Mouse (Mus musculus) brown adipose tissue, adult 24 weeks (tissue): ENCODE measurements around the gene Cttnbp2nl. TPM values are rescaled to one million over a fixed set of nuclear protein-coding genes. Genes with fewer than 3 reads are reported as not detected.
A peak's percentile ranks its signal among the peaks of the same experiment; 100 is the strongest.

Experiments used
- H3K27ac ChIP-seq: fragments of 200-500 bp; replicated peaks from 2 replicates; pipeline ENCODE4 v1.5.1; 2012; ENCODE audit warnings: low read depth, mild to moderate bottlenecking, low read length
- H3K4me1 ChIP-seq: fragments of 200-500 bp; 2 replicates; pipeline ENCODE4 v1.6.1; 2012; ENCODE audit warnings: low read length, mixed read lengths; ENCODE audit not compliant: control insufficient read depth, insufficient read depth, insufficient read length
- H3K4me3 ChIP-seq: fragments of 200-500 bp; 2 replicates; pipeline ENCODE4 v1.5.1; 2012; ENCODE audit warnings: low read depth, mild to moderate bottlenecking, low read length, moderate library complexity; ENCODE audit not compliant: insufficient read depth
- polyA plus RNA-seq: library from polyadenylated mRNA; stranded (reverse); fragments of >200 nt; gene quantifications from 2 replicates; pipeline ENCODE4 v1.2.4, GENCODE M21; 2012; ENCODE audit not compliant: missing spikeins, insufficient read depth, insufficient read length

The Cttnbp2nl gene
- polyA plus RNA-seq, 1 experiment: 10.6 TPM

GRCm38 (mm10) chr3:105011883-105012282, 41.1 kb downstream of the Cttnbp2nl start:
- Histone ChIP-seq H3K4me1 (peaks cover 19% of the 10 kb centered on the region), H3K4me3 (no peak overlapping the region), H3K27ac (no peak overlapping the region)

- no peak overlapping the region for H3K27ac ChIP-seq
- H3K4me3 ChIP-seq: no peak overlapping the region
- peaks cover 12% of the 10 kb centered on the region; the same call in 1 of the 2 replicates for H3K4me1 ChIP-seq
These were observed 42.1 kb downstream of the Cttnbp2nl start for GRCm38 (mm10) chr3:105010681-105011339.

GRCm38 (mm10) chr3:105008070-105008469, 44.9 kb downstream of the Cttnbp2nl start:
- no peak overlapping the region for H3K27ac ChIP-seq
- no peak overlapping the region for H3K4me3 ChIP-seq
- H3K4me1 ChIP-seq: 0 out of 2 replicates have a peak, but pooled peaks cover 1% of the 10 kb centered on the region

GRCm38 (mm10) chr3:105006101-105006500, 46.8 kb downstream of the Cttnbp2nl start:
- Histone ChIP-seq H3K4me3 (no peak overlapping the region), H3K27ac (no peak overlapping the region), H3K4me1 (no peaks in the 10 kb centered on the region)

GRCm38 (mm10) chr3:105005561-105006065, 47.3 kb downstream of the Cttnbp2nl start:
- no peak overlapping the region for H3K4me3 ChIP-seq
- no peaks in the 10 kb centered on the region for H3K4me1 ChIP-seq
- no peak overlapping the region for H3K27ac ChIP-seq

GRCm38 (mm10) chr3:105005011-105005410, 47.9 kb downstream of the Cttnbp2nl start:
- Histone ChIP-seq H3K4me1 (no peaks in the 10 kb centered on the region), H3K4me3 (no peak overlapping the region), H3K27ac (no peak overlapping the region)

GRCm38 (mm10) chr3:105003960-105004463, 48.9 kb downstream of the Cttnbp2nl start:
- no peak overlapping the region for H3K4me3 ChIP-seq
- H3K27ac ChIP-seq: no peak overlapping the region
- no peaks in the 10 kb centered on the region for H3K4me1 ChIP-seq

- Histone ChIP-seq H3K27ac (peak overlapping the region; percentile 31; the same call in 1 of the 2 replicates), H3K4me1 (no peaks in the 10 kb centered on the region), H3K4me3 (no peak overlapping the region)
These were observed 51.6 kb downstream of the Cttnbp2nl start for GRCm38 (mm10) chr3:105001374-105001773.

- Histone ChIP-seq H3K4me3 (no peak overlapping the region), H3K27ac (no peak overlapping the region), H3K4me1 (peaks cover 4% of the 10 kb centered on the region; the same call in 1 of the 2 replicates)
These were observed 52.4 kb downstream of the Cttnbp2nl start for GRCm38 (mm10) chr3:105000561-105000960.

GRCm38 (mm10) chr3:104997563-104997962, 55.4 kb downstream of the Cttnbp2nl start:
- Histone ChIP-seq H3K4me1 (peaks cover 4% of the 10 kb centered on the region; the same call in 1 of the 2 replicates), H3K27ac (peak overlapping the region; percentile 68), H3K4me3 (no peak overlapping the region)

- Histone ChIP-seq H3K4me3 (no peak overlapping the region), H3K27ac (no peak overlapping the region), H3K4me1 (peaks cover 4% of the 10 kb centered on the region; the same call in 1 of the 2 replicates)
These were observed 57.2 kb downstream of the Cttnbp2nl start for GRCm38 (mm10) chr3:104995707-104996106.

GRCm38 (mm10) chr3:104994415-104994841, 58.5 kb downstream of the Cttnbp2nl start:
- Histone ChIP-seq H3K4me1 (peaks cover 4% of the 10 kb centered on the region; the same call in 1 of the 2 replicates), H3K4me3 (no peak overlapping the region), H3K27ac (peak overlapping the region; percentile 60)

GRCm38 (mm10) chr3:104993800-104994199, 59.1 kb downstream of the Cttnbp2nl start:
- peaks cover 4% of the 10 kb centered on the region; the same call in 1 of the 2 replicates for H3K4me1 ChIP-seq
- H3K4me3 ChIP-seq: no peak overlapping the region
- peak overlapping the region; percentile 60 for H3K27ac ChIP-seq

- Histone ChIP-seq H3K4me1 (peaks cover 4% of the 10 kb centered on the region; the same call in 1 of the 2 replicates), H3K27ac (no peak overlapping the region), H3K4me3 (no peak overlapping the region)
These were observed 60.1 kb downstream of the Cttnbp2nl start for GRCm38 (mm10) chr3:104992709-104993388.

GRCm38 (mm10) chr3:104991703-104992102, 61.2 kb downstream of the Cttnbp2nl start:
- peaks cover 4% of the 10 kb centered on the region; the same call in 1 of the 2 replicates for H3K4me1 ChIP-seq
- no peak overlapping the region for H3K27ac ChIP-seq
- no peak overlapping the region for H3K4me3 ChIP-seq
